Mouse (Mus musculus): Measurements from ENCODE around the gene Ern2. TPM values are rescaled to one million over a fixed set of nuclear protein-coding genes. Genes with fewer than 3 reads are reported as not detected.
A peak's percentile ranks its signal among the peaks of the same experiment; 100 is the strongest.

The Ern2 gene
- total and polyA plus RNA-seq, 2 experiments from 2014 or later: 0.96 to 3.0 TPM

DNA sequence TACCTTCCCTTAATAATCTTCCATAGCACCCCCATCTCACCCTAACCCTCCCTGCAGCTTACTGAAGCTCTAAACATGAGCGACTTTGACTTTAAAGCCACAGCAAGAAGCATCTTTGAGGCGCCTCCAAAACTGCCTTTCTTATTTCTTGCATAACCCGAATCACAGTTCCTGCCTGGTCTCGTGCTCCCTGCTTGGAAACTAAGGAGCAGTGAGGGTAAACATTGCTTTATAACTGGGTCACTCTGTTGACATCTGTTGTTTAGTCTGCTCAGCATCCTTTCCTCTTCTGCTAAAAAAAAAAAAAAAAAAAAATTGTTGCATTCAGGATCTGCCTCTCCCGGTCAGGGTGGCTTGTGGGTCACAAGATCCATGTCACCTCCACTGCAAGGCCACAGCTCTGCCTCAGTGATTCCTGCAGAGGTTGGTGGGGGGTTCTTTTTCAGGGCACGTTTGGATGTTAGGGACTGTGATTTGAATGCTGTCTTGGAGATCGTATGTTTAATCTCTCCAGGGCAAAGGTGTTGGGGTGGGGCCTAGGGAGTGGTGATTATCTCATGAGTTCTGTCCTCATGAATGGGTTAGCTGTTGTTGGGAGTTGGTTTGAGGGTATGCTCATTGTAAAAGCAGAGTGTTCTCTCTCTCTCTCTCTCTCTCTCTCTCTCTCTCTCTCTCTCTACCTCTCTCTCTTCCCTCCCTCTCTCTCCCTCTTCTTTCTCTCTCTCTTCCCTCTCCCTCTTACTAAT, 22.4 kb upstream of the Ern2 start:
- no peak overlapping the region for H3K9ac ChIP-seq
- 56% methylated on average over 7 of the region's 7 CpGs for WGBS
- no peaks in the 10 kb centered on the region for H3K27me3 ChIP-seq (ENCODE audit: insufficient read depth, low read length)
- TF ChIP-seq CTCF (IDR thresholded peaks at IDR 0.05; ENCODE audit: low read depth): no peak
- no peaks in the 10 kb centered on the region for H3K36me3 ChIP-seq (ENCODE audit: insufficient read depth)
- no peak for DNase-seq
- no peaks in the 10 kb centered on the region for H3K9me3 ChIP-seq (ENCODE audit: low read length)
- ATAC-seq: no peak
- H3K27ac ChIP-seq (ENCODE audit: low read depth, low read length): no peak overlapping the region
- no peaks in the 10 kb centered on the region for H3K4me1 ChIP-seq (ENCODE audit: insufficient read depth)
- no peak overlapping the region for H3K4me2 ChIP-seq (ENCODE audit: low read depth)
- H3K4me3 ChIP-seq (ENCODE audit: low read depth, low read length): no peak overlapping the region

- WGBS: 80% methylated on average over 2 of the region's 2 CpGs
- Histone ChIP-seq H3K9me3 (ENCODE audit: low read length) (no peaks in the 10 kb centered on the region), H3K4me1 (ENCODE audit: insufficient read depth) (no peaks in the 10 kb centered on the region), H3K4me2 (ENCODE audit: low read depth) (no peak overlapping the region), H3K27ac (ENCODE audit: low read depth, low read length) (no peak overlapping the region), H3K9ac (no peak overlapping the region), H3K36me3 (ENCODE audit: insufficient read depth) (no peaks in the 10 kb centered on the region), H3K4me3 (ENCODE audit: low read depth, low read length) (no peak overlapping the region), H3K27me3 (ENCODE audit: insufficient read depth, low read length) (no peaks in the 10 kb centered on the region)
- DNase-seq: no peak
- TF ChIP-seq CTCF (IDR thresholded peaks at IDR 0.05; ENCODE audit: low read depth): no peak
- ATAC-seq: no peak
Measured at GRCm38 (mm10) chr7:122206121-122206520, 20.1 kb upstream of the Ern2 start.

DNA sequence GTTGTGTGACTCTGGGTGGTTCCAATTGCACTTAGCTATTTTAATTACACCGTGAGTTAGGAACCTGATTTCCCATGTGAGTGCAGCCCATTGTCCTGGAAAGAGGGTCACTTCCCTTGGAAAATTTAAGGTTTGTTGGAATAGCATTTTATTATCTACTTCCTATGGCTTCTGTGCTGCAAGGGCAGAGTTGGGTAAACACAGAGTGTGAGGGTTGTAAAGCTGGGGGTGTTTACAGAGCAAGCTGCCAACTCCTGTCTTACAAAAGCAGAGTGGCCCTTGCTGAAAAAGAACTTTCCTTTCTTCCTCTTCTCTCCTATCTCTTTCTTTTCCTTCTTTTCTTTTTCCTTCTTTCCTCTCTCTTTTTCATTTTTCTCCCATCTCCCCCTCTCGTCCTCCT, 17.9 kb upstream of the Ern2 start:
- no peak overlapping the region for H3K4me3 ChIP-seq (ENCODE audit: low read depth, low read length)
- no peak for DNase-seq
- ATAC-seq: no peak
- TF ChIP-seq CTCF (IDR thresholded peaks at IDR 0.05; ENCODE audit: low read depth): no peak
- H3K9me3 ChIP-seq (ENCODE audit: low read length): no peaks in the 10 kb centered on the region
- H3K27ac ChIP-seq (ENCODE audit: low read depth, low read length): no peak overlapping the region
- 47% methylated on average over 2 of the region's 2 CpGs for WGBS
- no peaks in the 10 kb centered on the region for H3K36me3 ChIP-seq (ENCODE audit: insufficient read depth)
- no peak overlapping the region for H3K9ac ChIP-seq
- H3K4me2 ChIP-seq (ENCODE audit: low read depth): no peak overlapping the region
- H3K27me3 ChIP-seq (ENCODE audit: insufficient read depth, low read length): no peaks in the 10 kb centered on the region
- no peaks in the 10 kb centered on the region for H3K4me1 ChIP-seq (ENCODE audit: insufficient read depth)

- TF ChIP-seq CTCF (IDR thresholded peaks at IDR 0.05; ENCODE audit: low read depth): peak; percentile 84
- Histone ChIP-seq H3K36me3 (ENCODE audit: insufficient read depth) (no peaks in the 10 kb centered on the region), H3K4me1 (ENCODE audit: insufficient read depth) (no peaks in the 10 kb centered on the region), H3K9ac (no peak overlapping the region), H3K27ac (ENCODE audit: low read depth, low read length) (no peak overlapping the region), H3K4me3 (ENCODE audit: low read depth, low read length) (no peak overlapping the region), H3K4me2 (ENCODE audit: low read depth) (no peak overlapping the region), H3K27me3 (ENCODE audit: insufficient read depth, low read length) (no peaks in the 10 kb centered on the region), H3K9me3 (ENCODE audit: low read length) (no peaks in the 10 kb centered on the region)
- DNase-seq: peak; percentile 72
- ATAC-seq: no peak; the same call in 1 of the 2 replicates
- 25% methylated on average over 5 of the region's 5 CpGs for WGBS
Measured at GRCm38 (mm10) chr7:122199296-122199695, 13.3 kb upstream of the Ern2 start.

DNA sequence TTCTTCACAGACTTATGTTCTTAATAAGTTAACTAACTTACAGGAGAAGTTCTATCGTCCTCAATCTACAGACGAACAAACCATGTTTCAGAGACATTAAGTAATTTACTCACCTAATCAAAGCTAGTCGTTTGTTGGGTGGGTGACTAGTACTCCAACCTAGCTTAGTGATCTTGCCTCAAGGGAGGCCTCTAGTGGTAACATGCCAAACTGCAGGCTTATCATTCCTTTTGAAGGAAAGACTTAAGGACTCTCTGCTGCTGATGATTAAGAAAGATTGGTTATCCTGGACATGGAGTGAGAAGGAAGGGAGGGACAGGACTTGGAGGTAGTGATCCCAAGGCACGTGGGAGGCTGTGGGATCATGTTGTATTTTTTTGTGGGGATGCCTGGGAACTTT, 11.3 kb upstream of the Ern2 start:
- WGBS: 37% methylated on average over 4 of the region's 4 CpGs
- peak; percentile 68 for DNase-seq
- H3K9ac ChIP-seq: no peak overlapping the region
- no peak overlapping the region for H3K4me3 ChIP-seq (ENCODE audit: low read depth, low read length)
- no peak overlapping the region for H3K4me2 ChIP-seq (ENCODE audit: low read depth)
- peak; percentile 80 for TF ChIP-seq CTCF (IDR thresholded peaks at IDR 0.05; ENCODE audit: low read depth)
- no peaks in the 10 kb centered on the region for H3K9me3 ChIP-seq (ENCODE audit: low read length)
- H3K27ac ChIP-seq (ENCODE audit: low read depth, low read length): no peak overlapping the region
- H3K4me1 ChIP-seq (ENCODE audit: insufficient read depth): no peaks in the 10 kb centered on the region
- H3K36me3 ChIP-seq (ENCODE audit: insufficient read depth): no peaks in the 10 kb centered on the region
- no peaks in the 10 kb centered on the region for H3K27me3 ChIP-seq (ENCODE audit: insufficient read depth, low read length)
- no peak for ATAC-seq

- no peak for TF ChIP-seq CTCF (IDR thresholded peaks at IDR 0.05; ENCODE audit: low read depth)
- no peaks in the 10 kb centered on the region for H3K9me3 ChIP-seq (ENCODE audit: low read length)
- no peak overlapping the region for H3K4me3 ChIP-seq (ENCODE audit: low read depth, low read length)
- ATAC-seq: no peak
- H3K27me3 ChIP-seq (ENCODE audit: insufficient read depth, low read length): no peaks in the 10 kb centered on the region
- no peaks in the 10 kb centered on the region for H3K36me3 ChIP-seq (ENCODE audit: insufficient read depth)
- no peak overlapping the region for H3K27ac ChIP-seq (ENCODE audit: low read depth, low read length)
- WGBS: 92% methylated on average over 9 of the region's 9 CpGs
- no peak overlapping the region for H3K9ac ChIP-seq
- H3K4me2 ChIP-seq (ENCODE audit: low read depth): no peak overlapping the region
- DNase-seq: no peak
- H3K4me1 ChIP-seq (ENCODE audit: insufficient read depth): no peaks in the 10 kb centered on the region
Measured at GRCm38 (mm10) chr7:122196771-122197170, 10.8 kb upstream of the Ern2 start.

GRCm38 (mm10) chr7:122193919-122194318, 7.9 kb upstream of the Ern2 start:
- H3K9me3 ChIP-seq (ENCODE audit: low read length): no peaks in the 10 kb centered on the region
- no peaks in the 10 kb centered on the region for H3K27me3 ChIP-seq (ENCODE audit: insufficient read depth, low read length)
- peak; percentile 18; the same call in 1 of the 2 replicates for TF ChIP-seq CTCF (IDR thresholded peaks at IDR 0.05; ENCODE audit: low read depth)
- H3K36me3 ChIP-seq (ENCODE audit: insufficient read depth): no peaks in the 10 kb centered on the region
- H3K4me3 ChIP-seq (ENCODE audit: low read depth, low read length): no peak overlapping the region
- ATAC-seq (no peak), DNase-seq (no peak)
- no peak overlapping the region for H3K27ac ChIP-seq (ENCODE audit: low read depth, low read length)
- no peak overlapping the region for H3K9ac ChIP-seq
- H3K4me1 ChIP-seq (ENCODE audit: insufficient read depth): no peaks in the 10 kb centered on the region
- H3K4me2 ChIP-seq (ENCODE audit: low read depth): no peak overlapping the region
